Mouse (Mus musculus) hindbrain, embryonic 10.5 days (tissue): ENCODE data around the gene BC067074. TPM values are rescaled to one million over a fixed set of nuclear protein-coding genes. Genes with fewer than 3 reads are reported as not detected.
"Not testable (repeated sequence)": the region's sequence is repeated elsewhere in the genome, so short reads cannot be mapped to it uniquely, and the experiment has no call there.

Source experiments
- DNase-seq: peaks from one replicate; pipeline ENCODE4 v3.0.0-alpha.2; 2017; ENCODE audit warnings: low spot score
- H3K27ac ChIP-seq: fragments of 300-500 bp; sonication (generic); 2 replicates; pipeline ENCODE4 v1.5.1; 2016; ENCODE audit warnings: mild to moderate bottlenecking, moderate library complexity
- H3K27me3 ChIP-seq: fragments of 300-500 bp; sonication (generic); 2 replicates; pipeline ENCODE4 v1.6.1; 2016; ENCODE audit warnings: mild to moderate bottlenecking; ENCODE audit not compliant: poor library complexity, insufficient read depth, severe bottlenecking
- H3K36me3 ChIP-seq: fragments of 300-500 bp; sonication (generic); 2 replicates; pipeline ENCODE4 v1.6.1; 2016; ENCODE audit warnings: mild to moderate bottlenecking, moderate library complexity
- H3K4me1 ChIP-seq: fragments of 300-500 bp; sonication (generic); replicated peaks from 2 replicates; pipeline ENCODE4 v1.6.1; 2016; ENCODE audit warnings: mild to moderate bottlenecking
- H3K4me3 ChIP-seq: fragments of 300-500 bp; sonication (generic); 2 replicates; pipeline ENCODE4 v1.5.1; 2016; ENCODE audit warnings: mild to moderate bottlenecking, moderate library complexity
- H3K9me3 ChIP-seq: fragments of 300-500 bp; sonication (generic); 2 replicates; pipeline ENCODE4 v1.6.1; 2016; ENCODE audit warnings: mild to moderate bottlenecking, moderate library complexity
- WGBS: fragments of 180-500 bp; shearing (Covaris S2); methylation state at CpG from one replicate; pipeline ENCODE4 v1.1.7; 2016; 5-methylcytosine and 5-hydroxymethylcytosine counted together
- polyA plus RNA-seq: library from polyadenylated mRNA; unstranded; fragments of >200 nt; fragmentation: Nextera tagmentation; extraction: Ambion mirVana; gene quantifications from 2 replicates; pipeline ENCODE4 v1.2.1, GENCODE M21; 2016

The BC067074 gene
- polyA plus RNA-seq = 1.8 TPM in 2 replicates

GRCm38 (mm10) chr13:113292975-113293706 lies at the start of gene BC067074:
Gene BC067074 (plus strand): TSS chr13:113293159.
- under 1% methylated on average over 75 of the region's 75 CpGs for WGBS
- peaks cover 41% of the 10 kb centered on the region for H3K27me3 ChIP-seq
- peak; percentile 54 for DNase-seq
- peak within 1 kb of the TSS; percentile 78 for H3K4me3 ChIP-seq
- peak within 1 kb of the TSS; percentile 89 for H3K27ac ChIP-seq
- H3K4me1 ChIP-seq = peaks cover 8% of the 10 kb centered on the region
- no peaks in the 10 kb centered on the region for H3K36me3 ChIP-seq
- no peaks in the 10 kb centered on the region for H3K9me3 ChIP-seq

- Histone ChIP-seq H3K27ac (no peak overlapping the region), H3K36me3 (no peaks in the 10 kb centered on the region), H3K27me3 (no peaks in the 10 kb centered on the region), H3K4me1 (no peaks in the 10 kb centered on the region), H3K9me3 (no peaks in the 10 kb centered on the region), H3K4me3 (no peak overlapping the region)
- DNase-seq = no peak
- WGBS = 83% methylated on average over 8 of the region's 8 CpGs
These were observed 47.9 kb upstream of the BC067074 start for GRCm38 (mm10) chr13:113245025-113245424.

DNA sequence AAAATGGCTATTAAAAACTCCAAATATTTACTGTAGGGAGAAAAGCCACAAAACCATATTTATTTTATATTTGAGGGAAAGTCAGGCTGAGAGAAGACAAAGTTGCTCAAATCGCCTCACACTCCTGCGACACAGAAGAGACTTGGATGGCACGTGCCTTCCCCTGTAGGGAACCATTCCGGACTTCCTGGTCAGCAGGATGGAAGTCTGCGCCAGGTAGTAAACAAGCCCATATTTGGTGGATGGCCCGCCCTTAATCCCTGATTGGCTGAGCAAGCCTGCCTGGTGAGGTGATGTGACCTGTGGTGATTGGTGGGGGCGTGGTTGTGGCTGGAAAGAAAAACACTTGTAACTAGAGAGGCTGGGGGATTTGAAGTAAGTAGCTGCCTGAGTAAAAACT lies 40.4 kb upstream of the BC067074 start:
- H3K36me3 ChIP-seq, H3K27ac ChIP-seq, H3K9me3 ChIP-seq, H3K4me3 ChIP-seq, DNase-seq, H3K4me1 ChIP-seq, H3K27me3 ChIP-seq: not testable (repeated sequence)
- 90% methylated on average over 7 of the region's 7 CpGs for WGBS

- 91% methylated on average over 2 of the region's 2 CpGs for WGBS
- no peaks in the 10 kb centered on the region for H3K9me3 ChIP-seq
- H3K4me3 ChIP-seq = no peak overlapping the region
- no peaks in the 10 kb centered on the region for H3K36me3 ChIP-seq
- H3K4me1 ChIP-seq = no peaks in the 10 kb centered on the region
- H3K27ac ChIP-seq = no peak overlapping the region
- DNase-seq = no peak
- H3K27me3 ChIP-seq = no peaks in the 10 kb centered on the region
These were observed 36.2 kb upstream of the BC067074 start for GRCm38 (mm10) chr13:113256766-113257165.

GRCm38 (mm10) chr13:113257190-113257589 lies 35.8 kb upstream of the BC067074 start:
- no peak overlapping the region for H3K4me3 ChIP-seq
- H3K9me3 ChIP-seq = no peaks in the 10 kb centered on the region
- H3K36me3 ChIP-seq = no peaks in the 10 kb centered on the region
- no peaks in the 10 kb centered on the region for H3K27me3 ChIP-seq
- DNase-seq = no peak
- H3K27ac ChIP-seq = no peak overlapping the region
- no peaks in the 10 kb centered on the region for H3K4me1 ChIP-seq
- WGBS = 45% methylated on average over 5 of the region's 5 CpGs

DNA sequence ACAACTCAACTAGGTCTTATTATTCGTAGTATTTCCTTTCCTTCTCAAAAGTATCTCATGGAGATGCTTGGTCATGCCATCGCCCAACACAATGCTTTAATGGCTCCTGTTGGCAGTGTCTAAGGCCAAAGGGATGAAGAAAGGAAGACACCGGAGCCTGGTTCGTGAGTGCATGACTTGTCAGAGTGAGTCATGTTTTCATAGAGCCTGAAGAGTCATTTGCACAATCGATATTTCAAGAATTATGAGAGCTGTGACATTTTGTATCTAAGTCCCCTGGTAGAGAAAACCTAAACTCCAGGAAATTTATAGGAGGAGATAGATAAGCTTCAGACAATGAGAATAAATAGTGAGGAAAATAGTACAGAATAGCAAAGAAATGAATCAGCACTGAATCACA lies 33.7 kb upstream of the BC067074 start:
- Histone ChIP-seq H3K27ac (no peak overlapping the region), H3K36me3 (no peaks in the 10 kb centered on the region), H3K9me3 (no peaks in the 10 kb centered on the region), H3K4me1 (no peaks in the 10 kb centered on the region), H3K27me3 (no peaks in the 10 kb centered on the region), H3K4me3 (no peak overlapping the region)
- WGBS = 91% methylated on average over 5 of the region's 5 CpGs
- DNase-seq = no peak

DNA sequence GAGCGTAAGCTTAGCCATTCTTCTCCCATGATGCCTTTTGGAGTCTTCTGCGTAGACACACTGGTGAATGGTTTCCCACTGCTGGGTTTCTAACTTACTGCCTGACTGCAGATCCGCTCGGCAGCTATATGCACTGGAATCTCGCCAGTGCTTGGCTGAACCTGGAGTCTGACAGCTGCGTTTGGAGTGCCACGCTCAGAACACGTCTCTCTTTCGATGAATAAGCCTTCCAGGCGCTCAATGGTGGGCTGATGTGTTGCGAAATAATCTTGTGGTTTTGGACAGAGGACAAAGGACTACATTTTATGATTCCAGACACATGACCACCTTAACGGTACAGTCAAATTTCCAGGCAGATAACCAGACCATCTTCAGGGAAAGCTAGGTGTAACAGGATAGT lies 30.1 kb upstream of the BC067074 start:
- H3K4me1 ChIP-seq = no peaks in the 10 kb centered on the region
- H3K4me3 ChIP-seq = no peak overlapping the region
- no peak overlapping the region for H3K27ac ChIP-seq
- WGBS = 91% methylated on average over 12 of the region's 12 CpGs
- H3K36me3 ChIP-seq = no peaks in the 10 kb centered on the region
- no peak for DNase-seq
- H3K27me3 ChIP-seq = no peaks in the 10 kb centered on the region; the same call in 1 of the 2 replicates
- no peaks in the 10 kb centered on the region for H3K9me3 ChIP-seq

- WGBS = 34% methylated on average over 13 of the region's 13 CpGs
- H3K27me3 ChIP-seq = no peaks in the 10 kb centered on the region; the same call in 1 of the 2 replicates
These were observed 27.7 kb upstream of the BC067074 start for GRCm38 (mm10) chr13:113265257-113265656.

DNA sequence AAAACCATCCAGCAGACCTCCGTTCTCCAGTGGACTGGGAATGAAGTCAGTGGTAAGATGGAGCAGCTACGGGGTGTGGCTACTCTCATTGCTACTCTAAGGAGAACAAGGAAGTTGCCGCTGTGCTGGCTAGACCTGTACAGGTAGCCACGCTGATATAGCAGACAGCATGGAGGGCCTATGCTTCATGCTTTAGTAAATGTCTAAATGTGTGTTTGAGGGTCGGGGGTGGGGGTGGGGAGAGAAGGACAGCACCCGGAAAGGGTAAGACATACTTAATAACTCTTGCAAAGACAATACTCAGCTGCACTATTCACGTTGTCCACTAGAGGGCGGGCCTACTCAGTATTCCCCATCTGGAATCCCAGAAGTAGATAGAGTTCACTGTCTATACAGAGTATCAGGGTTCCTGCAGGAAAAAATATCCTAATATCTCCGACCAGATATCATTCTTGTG lies 26.4 kb upstream of the BC067074 start:
- Histone ChIP-seq H3K4me1 (no peaks in the 10 kb centered on the region; the same call in 1 of the 2 replicates), H3K27me3 (no peaks in the 10 kb centered on the region; the same call in 1 of the 2 replicates), H3K27ac (no peak overlapping the region), H3K9me3 (no peaks in the 10 kb centered on the region), H3K4me3 (no peak overlapping the region), H3K36me3 (no peaks in the 10 kb centered on the region)
- WGBS = 35% methylated on average over 9 of the region's 9 CpGs
- DNase-seq = peak; percentile 81

More at GRCm38 (mm10) chr13:113265257-113265656, 27.7 kb upstream of the BC067074 start:
- Histone ChIP-seq H3K4me1 (no peaks in the 10 kb centered on the region; the same call in 1 of the 2 replicates), H3K27ac (no peak overlapping the region), H3K36me3 (no peaks in the 10 kb centered on the region), H3K9me3 (no peaks in the 10 kb centered on the region), H3K4me3 (no peak overlapping the region)
- peak; percentile 58 for DNase-seq

DNA sequence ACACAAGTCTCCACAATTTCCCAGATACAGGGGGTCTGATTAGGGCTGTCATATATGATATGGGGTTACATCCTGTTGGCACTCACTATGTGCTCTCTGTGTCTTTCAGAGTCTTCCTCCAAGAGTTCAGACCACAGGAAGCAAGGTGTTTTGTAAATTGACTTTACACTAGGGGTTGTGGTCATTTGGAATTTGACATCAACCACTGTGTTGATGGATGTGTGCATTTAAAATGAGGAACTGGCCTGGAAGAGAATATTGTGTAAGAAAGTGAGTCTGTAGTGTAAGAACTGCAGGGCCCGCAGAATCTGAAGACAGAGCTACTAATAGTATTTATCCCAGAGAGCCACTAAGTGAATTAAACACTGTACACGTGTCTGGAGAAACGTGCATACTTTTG lies 25.8 kb upstream of the BC067074 start:
- H3K4me1 ChIP-seq = no peaks in the 10 kb centered on the region; the same call in 1 of the 2 replicates
- H3K27ac ChIP-seq = no peak overlapping the region
- no peaks in the 10 kb centered on the region for H3K36me3 ChIP-seq
- H3K4me3 ChIP-seq = no peak overlapping the region
- WGBS = 95% methylated on average over 3 of the region's 3 CpGs
- DNase-seq = no peak
- no peaks in the 10 kb centered on the region for H3K9me3 ChIP-seq
- H3K27me3 ChIP-seq = no peaks in the 10 kb centered on the region; the same call in 1 of the 2 replicates

- DNase-seq = peak; percentile 83
- H3K9me3 ChIP-seq = no peaks in the 10 kb centered on the region
- H3K27ac ChIP-seq = peak overlapping the region; percentile 74
- H3K4me1 ChIP-seq = no peaks in the 10 kb centered on the region; the same call in 1 of the 2 replicates
- WGBS = 50% methylated on average over 18 of the region's 18 CpGs
- no peaks in the 10 kb centered on the region for H3K36me3 ChIP-seq
- H3K27me3 ChIP-seq = no peaks in the 10 kb centered on the region; the same call in 1 of the 2 replicates
- H3K4me3 ChIP-seq = no peak overlapping the region
These were observed 22.9 kb upstream of the BC067074 start for GRCm38 (mm10) chr13:113269777-113270776.

DNA sequence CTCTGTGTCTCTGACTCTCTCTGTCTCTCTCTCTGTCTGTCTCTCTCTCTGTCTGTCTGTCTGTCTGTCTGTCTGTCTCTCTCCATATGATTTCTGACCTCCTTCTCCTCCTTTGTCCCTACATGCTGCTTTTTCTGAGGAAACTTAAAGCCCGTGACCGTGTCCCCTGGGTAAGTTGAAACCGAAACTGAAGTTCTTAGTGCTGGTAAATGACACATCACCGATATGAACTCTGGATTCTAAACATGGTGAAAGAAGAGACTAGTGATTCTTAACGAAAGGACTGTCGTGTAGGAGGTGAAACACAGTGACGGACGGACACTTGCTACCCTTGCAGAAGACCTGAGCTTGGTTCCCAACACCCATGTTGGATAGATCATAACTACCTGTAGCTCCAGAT lies 21.8 kb upstream of the BC067074 start:
- H3K4me1 ChIP-seq = no peaks in the 10 kb centered on the region; the same call in 1 of the 2 replicates
- no peak for DNase-seq
- H3K27me3 ChIP-seq = no peaks in the 10 kb centered on the region; the same call in 1 of the 2 replicates
- H3K36me3 ChIP-seq = no peaks in the 10 kb centered on the region
- WGBS = 94% methylated on average over 8 of the region's 8 CpGs
- H3K27ac ChIP-seq = no peak overlapping the region
- H3K4me3 ChIP-seq = no peak overlapping the region
- H3K9me3 ChIP-seq = no peaks in the 10 kb centered on the region
